Mouse (Mus musculus): ENCODE measurements at regions not wholly inside any gene's neighbourhood (a gene's known extent, or its start where the extent isn't known, plus 50 kb on each side); places are given as distances from the start of the nearest gene placed in this dataset.

DNA sequence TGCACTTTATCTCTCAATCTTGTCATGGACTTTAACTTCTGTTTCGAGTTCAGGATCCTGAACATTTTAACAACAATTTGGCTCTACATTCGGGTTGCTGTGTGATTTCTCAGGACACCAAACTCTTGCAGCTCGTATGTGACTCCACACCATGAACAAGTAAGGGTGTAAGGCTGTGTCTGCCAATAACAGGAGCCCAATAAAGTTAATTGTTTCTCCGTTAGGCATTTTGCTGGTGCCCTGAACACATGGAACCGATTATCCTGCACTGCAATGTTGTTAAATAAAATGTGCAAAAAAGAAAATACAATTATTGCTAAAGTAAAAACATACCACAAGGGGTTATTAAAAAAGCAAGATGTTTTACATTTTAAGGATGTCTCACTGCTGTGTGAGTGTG is 497.2 kb downstream of the Kcnj2 start:
- Histone ChIP-seq H3K36me3 (no peaks in the 10 kb centered on the region), H3K4me3 (no peak overlapping the region), H3K27ac (peak overlapping the region; percentile 80), H3K4me1 (peaks cover 61% of the 10 kb centered on the region), H3K27me3 (ENCODE audit: low read depth, poor library complexity, severe bottlenecking) (no peaks in the 10 kb centered on the region), H3K9me3 (replicated peaks) (no peaks in the 10 kb centered on the region)
- WGBS, result 24% methylated on average over 5 of the region's 5 CpGs
- no peak for DNase-seq (ENCODE audit: low spot score)

DNA sequence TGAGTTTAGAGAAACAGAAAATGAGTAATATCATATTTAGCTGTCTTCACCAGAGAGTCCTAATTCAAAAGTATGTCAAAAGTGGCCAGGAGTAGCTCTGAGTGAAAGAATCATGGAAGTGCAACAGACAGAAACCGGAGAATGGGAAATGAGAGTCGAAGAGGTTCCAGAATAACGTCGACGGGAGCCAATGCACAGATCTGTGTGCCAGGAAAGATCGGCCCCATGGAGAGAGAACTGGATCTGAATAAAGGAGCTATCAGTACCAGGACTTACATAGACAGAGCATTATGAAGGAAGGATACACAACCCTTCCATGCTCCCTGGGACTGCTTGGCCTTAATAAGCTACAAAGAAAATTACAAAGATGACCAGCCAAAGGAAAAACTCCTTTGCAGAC is 502.1 kb downstream of the Kcnj2 start:
- no peak for DNase-seq (ENCODE audit: low spot score)
- WGBS, result 83% methylated on average over 6 of the region's 6 CpGs

DNA sequence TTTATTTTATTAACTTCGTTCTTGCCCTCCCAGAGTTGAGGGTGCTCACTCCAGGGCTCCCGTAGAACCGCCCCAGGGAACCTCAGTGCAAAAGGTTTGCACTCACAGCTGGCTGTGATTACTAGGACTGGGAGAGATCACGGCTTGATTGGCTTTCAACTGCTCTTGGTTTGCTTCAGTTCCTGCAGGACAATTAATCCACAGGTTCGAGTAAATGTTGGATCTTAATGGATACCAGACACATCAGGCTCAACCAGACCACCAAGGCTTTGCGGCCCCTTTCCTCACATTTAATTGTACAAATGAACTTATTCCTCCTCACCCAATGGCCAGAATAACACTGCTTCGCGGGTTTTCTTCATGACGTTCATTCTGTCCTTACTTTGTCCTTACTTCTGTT is 502.9 kb downstream of the Kcnj2 start:
- H3K36me3 ChIP-seq, result no peaks in the 10 kb centered on the region
- no peaks in the 10 kb centered on the region for H3K27me3 ChIP-seq (ENCODE audit: low read depth, poor library complexity, severe bottlenecking)
- DNase-seq (ENCODE audit: low spot score), result peak; percentile 52
- WGBS, result 29% methylated on average over 9 of the region's 9 CpGs
- no peak overlapping the region for H3K4me3 ChIP-seq
- H3K4me1 ChIP-seq, result peaks cover 63% of the 10 kb centered on the region
- H3K27ac ChIP-seq, result peak overlapping the region; percentile 75
- no peaks in the 10 kb centered on the region for H3K9me3 ChIP-seq (replicated peaks)

More for the DNA sequence above, 502.1 kb downstream of the Kcnj2 start:
- peaks cover 72% of the 10 kb centered on the region for H3K4me1 ChIP-seq
- H3K9me3 ChIP-seq (replicated peaks), result no peaks in the 10 kb centered on the region
- H3K27me3 ChIP-seq (ENCODE audit: low read depth, poor library complexity, severe bottlenecking), result no peaks in the 10 kb centered on the region
- no peak overlapping the region for H3K4me3 ChIP-seq
- peak overlapping the region; percentile 70 for H3K27ac ChIP-seq
- no peaks in the 10 kb centered on the region for H3K36me3 ChIP-seq

DNA sequence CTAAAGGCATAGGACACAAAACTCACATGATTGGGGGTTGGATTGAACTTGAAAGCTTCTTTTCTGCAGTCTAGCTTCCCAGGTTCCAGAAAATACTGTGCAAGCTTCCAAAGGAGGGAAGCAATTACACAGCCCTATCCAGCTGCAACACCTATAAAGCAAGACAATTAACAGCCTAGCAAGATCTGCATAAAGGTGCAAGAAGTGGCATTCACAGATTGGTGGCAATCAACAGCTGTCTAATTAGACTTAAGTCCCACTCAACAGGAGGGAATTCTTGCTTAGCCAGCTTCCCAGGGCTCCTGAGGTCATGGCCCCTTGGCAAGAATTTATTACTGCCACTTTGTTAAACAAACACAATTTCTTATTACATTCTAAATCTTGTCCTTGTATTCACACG is 511.9 kb downstream of the Kcnj2 start:
- 6% methylated on average over 1 of the region's 1 CpGs for WGBS
- H3K27ac ChIP-seq, result peak overlapping the region; percentile 25; the same call in 1 of the 2 replicates

DNA sequence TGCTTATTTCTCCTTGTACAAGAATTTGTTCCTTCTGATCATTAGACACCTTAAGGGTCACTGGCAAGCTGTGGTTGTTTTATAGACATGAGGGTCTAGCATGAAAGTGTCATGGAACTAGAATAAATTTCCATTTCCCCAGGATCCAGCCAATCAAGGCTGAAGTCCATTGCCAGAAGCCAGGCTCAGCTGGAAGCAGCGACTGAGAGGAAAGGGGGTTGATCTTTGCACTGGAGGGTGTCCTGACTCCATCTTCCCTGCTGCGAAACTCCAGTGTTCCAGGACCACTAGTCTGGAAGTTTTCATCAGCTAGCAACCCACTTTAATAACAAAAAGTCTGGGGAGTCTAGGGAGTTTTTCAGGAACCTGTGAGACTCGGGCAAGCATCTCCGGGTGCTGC is 517.0 kb downstream of the Kcnj2 start:
- H3K27ac ChIP-seq, result peak overlapping the region; percentile 56; the same call in 1 of the 2 replicates
- DNase-seq (ENCODE audit: low spot score), result no peak
- 76% methylated on average over 4 of the region's 4 CpGs for WGBS
- no peaks in the 10 kb centered on the region for H3K9me3 ChIP-seq (replicated peaks)
- no peaks in the 10 kb centered on the region for H3K36me3 ChIP-seq
- peaks cover 24% of the 10 kb centered on the region for H3K4me1 ChIP-seq
- no peaks in the 10 kb centered on the region for H3K27me3 ChIP-seq (ENCODE audit: low read depth, poor library complexity, severe bottlenecking)
- no peak overlapping the region for H3K4me3 ChIP-seq

More for the DNA sequence above, 511.9 kb downstream of the Kcnj2 start:
- no peak for DNase-seq (ENCODE audit: low spot score)
- Histone ChIP-seq H3K27me3 (ENCODE audit: low read depth, poor library complexity, severe bottlenecking) (no peaks in the 10 kb centered on the region), H3K9me3 (replicated peaks) (no peaks in the 10 kb centered on the region), H3K36me3 (no peaks in the 10 kb centered on the region), H3K4me3 (no peak overlapping the region), H3K4me1 (peaks cover 20% of the 10 kb centered on the region)

DNA sequence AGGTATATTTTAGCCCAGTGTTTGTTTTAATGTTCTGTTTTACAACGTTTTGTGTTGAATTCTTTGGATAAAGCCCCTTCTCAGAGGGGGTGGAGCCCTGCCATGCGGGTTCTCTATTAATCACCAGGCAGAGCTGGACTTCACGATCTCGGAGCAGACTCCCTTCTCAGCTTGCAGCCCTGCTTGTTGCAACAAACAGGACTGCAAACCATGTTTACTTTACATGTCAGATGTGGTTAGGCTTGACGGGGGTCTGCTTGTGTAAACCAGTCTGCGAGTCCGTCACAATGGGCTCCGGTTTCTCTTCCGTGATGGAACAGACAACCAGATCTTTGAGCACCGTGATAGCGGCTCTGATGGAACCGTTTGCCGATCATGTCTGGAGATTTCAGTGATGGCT is 517.6 kb downstream of the Kcnj2 start:
- no peak for DNase-seq (ENCODE audit: low spot score)
- no peak overlapping the region for H3K4me3 ChIP-seq

DNA sequence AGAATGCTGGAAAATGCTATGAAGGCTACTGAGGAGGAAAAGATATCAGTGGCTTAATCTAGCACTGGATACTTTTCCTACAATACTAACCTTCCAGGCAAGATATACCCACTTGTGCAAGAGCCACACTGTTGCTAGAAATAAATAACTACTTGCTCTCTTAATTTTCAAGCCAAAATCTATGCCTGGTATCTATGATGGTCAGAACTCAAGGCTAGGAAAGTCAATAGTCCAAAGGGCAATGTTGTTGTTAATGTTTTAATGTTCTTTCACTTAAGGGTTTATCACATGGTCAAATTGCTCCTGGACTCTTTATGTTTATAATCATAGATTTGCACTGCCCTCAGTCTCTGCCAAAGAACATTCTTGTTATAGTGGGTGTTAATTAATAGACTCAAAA is 533.5 kb downstream of the Kcnj2 start:
- DNase-seq (ENCODE audit: low spot score), result no peak
- no peak overlapping the region for H3K27ac ChIP-seq
- no peaks in the 10 kb centered on the region for H3K36me3 ChIP-seq
- H3K4me1 ChIP-seq, result no peaks in the 10 kb centered on the region
- no peak overlapping the region for H3K4me3 ChIP-seq
- no peaks in the 10 kb centered on the region for H3K27me3 ChIP-seq (ENCODE audit: low read depth, poor library complexity, severe bottlenecking)
- no peaks in the 10 kb centered on the region for H3K9me3 ChIP-seq (replicated peaks)

More for the DNA sequence above, 517.6 kb downstream of the Kcnj2 start:
- no peaks in the 10 kb centered on the region for H3K9me3 ChIP-seq (replicated peaks)
- peak overlapping the region; percentile 56; the same call in 1 of the 2 replicates for H3K27ac ChIP-seq
- no peaks in the 10 kb centered on the region for H3K27me3 ChIP-seq (ENCODE audit: low read depth, poor library complexity, severe bottlenecking)
- peaks cover 18% of the 10 kb centered on the region for H3K4me1 ChIP-seq
- 59% methylated on average over 13 of the region's 13 CpGs for WGBS
- no peaks in the 10 kb centered on the region for H3K36me3 ChIP-seq

DNA sequence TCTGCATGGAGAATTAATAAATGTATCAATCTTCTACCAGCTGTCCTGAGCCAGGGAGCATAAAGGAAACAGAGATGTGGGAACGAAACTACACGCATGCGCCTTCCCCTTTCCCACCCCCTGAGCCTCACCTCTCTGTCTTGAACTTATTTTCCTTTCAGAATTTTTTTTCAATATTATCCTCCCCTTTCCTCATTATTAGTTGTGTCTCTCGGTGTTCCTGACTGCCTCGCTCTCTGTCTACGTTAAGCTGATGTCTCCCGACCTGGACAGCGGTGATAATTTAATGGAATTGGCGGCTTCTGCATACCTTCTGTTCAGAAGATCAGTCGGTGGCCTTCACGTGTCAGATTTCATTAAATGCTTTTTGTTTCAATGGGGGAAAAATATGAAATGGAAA is 539.2 kb downstream of the Kcnj2 start:
- Histone ChIP-seq H3K27ac (no peak overlapping the region), H3K4me1 (no peaks in the 10 kb centered on the region), H3K9me3 (replicated peaks) (no peaks in the 10 kb centered on the region), H3K27me3 (ENCODE audit: low read depth, poor library complexity, severe bottlenecking) (no peaks in the 10 kb centered on the region), H3K36me3 (no peaks in the 10 kb centered on the region), H3K4me3 (no peak overlapping the region)
- WGBS, result 84% methylated on average over 11 of the region's 11 CpGs
- DNase-seq (ENCODE audit: low spot score), result no peak

DNA sequence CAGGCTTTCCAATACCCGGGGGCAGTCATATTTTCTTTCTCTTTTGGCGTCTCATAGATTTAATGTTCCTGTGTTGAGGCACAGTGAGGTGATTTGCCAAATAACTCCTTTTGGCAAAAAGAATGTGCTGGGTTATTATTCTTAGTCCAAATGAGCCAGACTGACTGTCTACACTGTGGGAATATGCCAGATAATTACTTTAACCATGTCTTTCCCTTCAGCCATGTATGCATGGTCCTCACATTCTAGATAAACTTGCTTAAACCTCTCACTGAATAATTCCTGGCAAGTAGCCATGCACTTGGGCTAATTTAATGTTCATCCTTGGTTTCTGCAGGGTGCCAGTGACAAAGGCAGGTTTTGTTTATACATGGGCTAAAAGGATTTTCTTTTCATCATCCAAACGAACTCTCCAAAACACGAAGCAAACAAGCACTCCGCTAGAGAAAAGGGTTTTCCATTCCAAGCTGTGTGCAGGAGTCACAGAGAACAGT is 544.6 kb downstream of the Kcnj2 start:
- WGBS, result 92% methylated on average over 5 of the region's 5 CpGs
- H3K4me3 ChIP-seq, result no peak overlapping the region
- H3K9me3 ChIP-seq (replicated peaks), result no peaks in the 10 kb centered on the region
- H3K4me1 ChIP-seq, result no peaks in the 10 kb centered on the region
- no peaks in the 10 kb centered on the region for H3K27me3 ChIP-seq (ENCODE audit: low read depth, poor library complexity, severe bottlenecking)
- H3K27ac ChIP-seq, result no peak overlapping the region
- no peaks in the 10 kb centered on the region for H3K36me3 ChIP-seq
- no peak for DNase-seq (ENCODE audit: low spot score)

DNA sequence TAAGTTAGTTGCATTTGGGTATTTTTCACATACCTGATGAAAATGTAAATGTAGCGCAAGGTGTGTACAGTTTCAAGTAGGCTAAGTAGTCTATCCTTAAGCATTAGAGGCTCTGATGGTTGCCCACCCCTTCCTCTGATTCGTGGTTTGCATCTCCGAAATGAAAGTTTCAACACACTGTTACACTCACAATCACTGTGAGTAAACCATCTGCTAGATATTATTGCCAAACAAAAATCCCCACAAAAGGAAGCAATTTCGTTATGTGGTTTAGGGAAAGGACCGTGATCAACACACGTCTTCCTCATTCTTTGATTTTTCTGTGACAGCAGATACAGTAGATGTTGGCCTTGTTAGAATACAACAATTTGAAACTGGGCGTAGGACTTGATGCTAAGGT is 577.6 kb downstream of the Kcnj2 start:
- H3K36me3 ChIP-seq, result no peaks in the 10 kb centered on the region
- no peak overlapping the region for H3K4me3 ChIP-seq
- H3K27me3 ChIP-seq (ENCODE audit: low read depth, poor library complexity, severe bottlenecking), result no peaks in the 10 kb centered on the region
- H3K27ac ChIP-seq, result no peak overlapping the region; the same call in 1 of the 2 replicates
- WGBS, result 89% methylated on average over 7 of the region's 7 CpGs
- peaks cover 21% of the 10 kb centered on the region for H3K4me1 ChIP-seq
- H3K9me3 ChIP-seq (replicated peaks), result no peaks in the 10 kb centered on the region
- no peak for DNase-seq (ENCODE audit: low spot score)

DNA sequence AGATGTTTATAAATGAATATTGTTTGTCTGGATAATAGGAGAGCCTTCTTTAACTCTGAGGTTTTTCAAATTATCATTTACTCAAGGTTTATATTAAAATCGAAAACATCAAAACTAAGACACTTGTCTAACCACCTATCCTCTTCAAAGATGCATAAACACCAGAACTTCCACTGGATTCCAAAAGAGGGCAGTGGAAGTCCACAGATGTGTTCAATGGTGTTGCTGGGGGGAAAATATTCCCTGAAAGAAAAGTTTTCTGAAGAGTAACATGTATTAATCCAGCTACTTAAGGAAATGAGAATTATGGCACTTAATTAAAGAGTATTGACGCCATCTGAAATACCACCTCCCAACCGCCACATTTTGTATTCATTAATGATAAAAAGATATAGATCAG is 586.9 kb downstream of the Kcnj2 start:
- Histone ChIP-seq H3K27me3 (ENCODE audit: low read depth, poor library complexity, severe bottlenecking) (no peaks in the 10 kb centered on the region), H3K4me1 (peaks cover 16% of the 10 kb centered on the region), H3K4me3 (no peak overlapping the region), H3K9me3 (replicated peaks) (no peaks in the 10 kb centered on the region), H3K36me3 (no peaks in the 10 kb centered on the region), H3K27ac (no peak overlapping the region)
- 49% methylated on average over 3 of the region's 3 CpGs for WGBS
- peak; percentile 50 for DNase-seq (ENCODE audit: low spot score)

DNA sequence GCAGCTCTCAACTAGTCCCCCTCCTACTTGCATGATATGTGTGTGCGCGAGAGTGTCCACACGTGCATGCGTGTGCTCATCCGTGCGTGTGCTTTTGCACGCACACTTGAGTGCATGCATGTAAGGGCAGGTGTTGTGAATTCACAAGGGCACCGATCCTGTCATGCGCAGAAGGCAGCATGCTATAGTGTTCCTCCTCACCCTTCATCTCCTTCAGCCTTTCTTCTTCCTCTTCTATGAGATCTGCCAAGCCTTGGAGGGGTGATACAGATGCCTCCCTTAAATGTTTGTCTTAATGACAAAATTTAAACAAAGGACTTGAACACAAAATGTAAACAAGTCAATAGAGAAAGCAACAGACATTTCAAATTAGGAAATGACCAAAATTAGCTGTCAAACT is 591.8 kb downstream of the Kcnj2 start:
- H3K27ac ChIP-seq, result peak overlapping the region; percentile 75
- no peak overlapping the region for H3K4me3 ChIP-seq
- DNase-seq (ENCODE audit: low spot score), result no peak
- H3K36me3 ChIP-seq, result no peaks in the 10 kb centered on the region
- no peaks in the 10 kb centered on the region for H3K27me3 ChIP-seq (ENCODE audit: low read depth, poor library complexity, severe bottlenecking)
- H3K9me3 ChIP-seq (replicated peaks), result no peaks in the 10 kb centered on the region
- 96% methylated on average over 9 of the region's 9 CpGs for WGBS
- H3K4me1 ChIP-seq, result peaks cover 22% of the 10 kb centered on the region

DNA sequence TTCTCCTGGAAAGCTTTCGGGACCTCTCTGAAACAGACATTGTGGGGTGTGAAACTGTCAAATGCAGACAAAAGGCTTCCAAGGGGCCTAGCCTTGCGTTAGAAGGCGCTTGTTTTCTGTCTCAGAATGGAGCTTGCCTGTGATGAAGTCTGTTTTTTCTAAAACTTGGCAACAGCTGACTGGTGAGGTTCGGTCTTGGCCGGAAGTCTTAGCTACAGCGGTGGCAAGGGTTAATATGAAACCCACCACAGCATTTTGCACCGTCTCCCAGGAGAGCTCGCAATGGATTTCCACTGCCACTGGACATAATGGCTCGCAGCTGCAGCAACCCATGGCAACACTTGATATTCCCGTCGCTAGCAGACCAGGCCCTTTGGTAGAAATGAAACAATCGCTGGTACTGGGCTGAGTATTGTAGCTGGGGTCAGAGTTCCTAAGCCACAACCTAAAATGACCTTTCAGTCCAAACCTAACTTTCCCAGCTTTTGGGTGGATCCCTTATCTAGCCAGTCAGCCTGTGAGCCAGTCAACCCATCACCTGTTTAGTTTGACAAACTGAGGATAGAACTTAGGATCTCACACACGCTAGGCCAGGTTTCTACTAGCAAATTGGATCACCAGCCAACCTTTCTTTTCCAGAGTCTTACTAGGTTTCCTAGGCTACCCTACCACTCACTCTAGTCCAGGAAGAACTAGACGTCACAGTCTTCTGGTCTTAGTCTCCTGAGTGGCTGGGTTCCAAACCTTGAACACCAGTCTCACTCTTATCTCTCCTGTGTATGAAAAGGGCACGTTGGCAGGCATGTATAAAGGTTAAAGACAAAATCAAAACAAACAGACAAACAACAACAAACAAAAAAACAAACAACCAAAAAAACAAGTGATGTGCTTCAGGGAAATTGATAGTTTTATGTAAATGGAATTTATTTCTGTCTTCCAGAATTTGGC is 592.7 kb downstream of the Kcnj2 start:
- H3K4me3 ChIP-seq, result no peak overlapping the region
- WGBS, result 51% methylated on average over 15 of the region's 15 CpGs
- H3K27me3 ChIP-seq (ENCODE audit: low read depth, poor library complexity, severe bottlenecking), result no peaks in the 10 kb centered on the region
- H3K36me3 ChIP-seq, result no peaks in the 10 kb centered on the region
- H3K9me3 ChIP-seq (replicated peaks), result no peaks in the 10 kb centered on the region
- peaks cover 28% of the 10 kb centered on the region for H3K4me1 ChIP-seq
- peak; percentile 61 for DNase-seq (ENCODE audit: low spot score)
- peak overlapping the region; percentile 75 for H3K27ac ChIP-seq

Measured in limb, embryonic 10.5 days (tissue).